Mouse (Mus musculus): ENCODE data around the gene Gm12117.

DNA sequence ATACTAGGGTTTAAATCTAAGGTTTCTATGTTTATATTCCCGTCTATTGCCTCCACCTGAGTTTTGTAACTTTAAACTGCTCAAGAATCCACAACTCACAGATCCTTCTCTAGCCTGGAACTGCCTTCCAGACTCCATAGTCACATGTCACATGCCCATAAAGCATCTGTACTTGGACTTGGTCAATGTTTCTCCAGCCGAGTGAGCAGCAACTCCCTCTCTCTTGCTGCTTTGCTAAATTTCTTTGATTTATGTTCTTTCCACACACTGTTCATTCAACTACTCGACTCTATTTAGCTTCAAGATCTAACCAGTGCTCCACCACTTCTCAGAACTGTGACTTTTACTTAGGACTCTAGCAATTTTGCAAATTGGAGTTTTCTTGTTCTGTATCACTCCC is 1.7 kb downstream of the Gm12117 start:
- no peak for TF ChIP-seq CTCF (conservative IDR thresholded peaks at IDR 0.05; ENCODE audit: insufficient read depth, insufficient read length, low read depth, low read length)
- no peak for TF ChIP-seq POLR2A (IDR thresholded peaks at IDR 0.05; ENCODE audit: low read depth, low read length)

Measured in kidney, adult 2 months (tissue).